Mouse (Mus musculus): ENCODE measurements around the gene Anks6.

Gene Anks6

GRCm38 (mm10) chr4:46988824-46989223 is 68.4 kb downstream of the Anks6 start:
- DNase-seq, result no peak

- DNase-seq, result no peak
Observed at GRCm38 (mm10) chr4:46988257-46988656, 69.0 kb downstream of the Anks6 start.

- DNase-seq, result no peak
Observed at GRCm38 (mm10) chr4:46987809-46988208, 69.4 kb downstream of the Anks6 start.

- DNase-seq, result no peak
Observed at GRCm38 (mm10) chr4:46986054-46986453, 71.2 kb downstream of the Anks6 start.

- DNase-seq, result no peak
Observed at GRCm38 (mm10) chr4:46982912-46983311, 74.3 kb downstream of the Anks6 start.

- DNase-seq, result no peak
Observed at GRCm38 (mm10) chr4:46982094-46982493, 75.1 kb downstream of the Anks6 start.

GRCm38 (mm10) chr4:46978371-46978770 is 78.9 kb downstream of the Anks6 start:
- DNase-seq, result no peak

GRCm38 (mm10) chr4:46977161-46977560 is 80.1 kb downstream of the Anks6 start:
- DNase-seq, result no peak

- DNase-seq, result no peak
Observed at GRCm38 (mm10) chr4:46976671-46977071, 80.6 kb downstream of the Anks6 start.

- no peak for DNase-seq
Observed at GRCm38 (mm10) chr4:46973322-46973721, 83.9 kb downstream of the Anks6 start.

- DNase-seq, result no peak
Observed at GRCm38 (mm10) chr4:46967981-46968380, 89.2 kb downstream of the Anks6 start.

- no peak for DNase-seq
Observed at GRCm38 (mm10) chr4:46966551-46966950, 90.7 kb downstream of the Anks6 start.
